Mouse (Mus musculus) spleen, adult 2 months (tissue): Measurements from ENCODE around the gene Tbx21. TPM values are rescaled to one million over a fixed set of nuclear protein-coding genes. Genes with fewer than 3 reads are reported as not detected.
A peak's percentile ranks its signal among the peaks of the same experiment; 100 is the strongest.

Experiments
- DNase-seq, 2 experiments: peaks; one replicate each; pipeline versions ENCODE4 v3.0.0 to v3.0.0-alpha.2; 2012 to 2021; ENCODE audit warnings: low spot score in 2 of 2, low read depth in 1 of 2
- H3K27ac ChIP-seq: fragments of 200-500 bp; 2 replicates; pipeline ENCODE4 v1.5.1; 2012; ENCODE audit warnings: low read length, inconsistent platforms; ENCODE audit not compliant: insufficient read depth
- H3K27me3 ChIP-seq: fragments of 200-500 bp; 2 replicates; pipeline ENCODE4 v1.6.1; 2012; ENCODE audit warnings: mild to moderate bottlenecking, moderate library complexity, low read length, inconsistent platforms; ENCODE audit not compliant: control insufficient read depth, insufficient read depth
- H3K36me3 ChIP-seq: fragments of 200-500 bp; 2 replicates; pipeline ENCODE4 v1.6.1; 2012; ENCODE audit warnings: mild to moderate bottlenecking, low read length, inconsistent platforms; ENCODE audit not compliant: control insufficient read depth, insufficient read depth
- H3K4me1 ChIP-seq: fragments of 200-500 bp; 2 replicates; pipeline ENCODE4 v1.6.1; 2011; ENCODE audit warnings: inconsistent platforms; ENCODE audit not compliant: control insufficient read depth, insufficient read depth, insufficient read length
- H3K4me3 ChIP-seq: fragments of 200-500 bp; 2 replicates; pipeline ENCODE4 v1.5.1; 2011; ENCODE audit warnings: mild to moderate bottlenecking, inconsistent platforms; ENCODE audit not compliant: insufficient read depth, insufficient read length; ENCODE audit errors: extremely low read depth
- CTCF ChIP-seq: fragments of 200-500 bp; IDR thresholded peaks from 2 replicates; pipeline ENCODE4 v1.5.1; 2011; ENCODE audit warnings: mild to moderate bottlenecking, inconsistent platforms; ENCODE audit not compliant: insufficient read depth, insufficient read length, insufficient replicate concordance; ENCODE audit errors: extremely low read depth
- POLR2A ChIP-seq: fragments of 200-500 bp; IDR thresholded peaks from 2 replicates; pipeline ENCODE4 v1.6.1; 2011; ENCODE audit warnings: low read depth, low read length, inconsistent platforms
- WGBS: fragments of 180-500 bp; shearing (Covaris S2); methylation state at CpG from one replicate; pipeline ENCODE4 v1.1.7; 2018; 5-methylcytosine and 5-hydroxymethylcytosine counted together
- polyA plus RNA-seq: library from polyadenylated mRNA; depleted of rRNA; stranded (reverse); fragments of >200 nt; gene quantifications from 2 replicates; pipeline ENCODE4 v1.2.3, GENCODE M21; 2012

Gene Tbx21
- polyA plus RNA-seq, 1 experiment: 10.9 TPM

GRCm38 (mm10) chr11:97133270-97133669 is 18.1 kb upstream of the Tbx21 start:
- TF ChIP-seq CTCF: no peak
- TF ChIP-seq POLR2A: 0 out of 2 replicates have a peak, but pooled peaks have one; percentile 9
- no peak overlapping the region for H3K4me3 ChIP-seq
- H3K4me1 ChIP-seq: peaks cover 22% of the 10 kb centered on the region; the same call in 1 of the 2 replicates
- H3K27me3 ChIP-seq: no peaks in the 10 kb centered on the region
- peak overlapping the region; percentile 54 for H3K27ac ChIP-seq
- WGBS: 44% methylated on average over 5 of the region's 5 CpGs
- H3K36me3 ChIP-seq: no peaks in the 10 kb centered on the region
- peak in 1 of 2 experiments; percentile 43 for DNase-seq

GRCm38 (mm10) chr11:97132185-97132584 is 17.1 kb upstream of the Tbx21 start:
- H3K27ac ChIP-seq: peak overlapping the region; percentile 31; the same call in 1 of the 2 replicates
- H3K4me3 ChIP-seq: no peak overlapping the region
- H3K4me1 ChIP-seq: peaks cover 22% of the 10 kb centered on the region; the same call in 1 of the 2 replicates
- no peak for DNase-seq
- no peaks in the 10 kb centered on the region for H3K27me3 ChIP-seq
- 65% methylated on average over 6 of the region's 6 CpGs for WGBS
- H3K36me3 ChIP-seq: no peaks in the 10 kb centered on the region
- no peak for TF ChIP-seq CTCF
- no peak for TF ChIP-seq POLR2A

- no peak for DNase-seq
- 54% methylated on average over 2 of the region's 2 CpGs for WGBS
- no peak for TF ChIP-seq CTCF
- TF ChIP-seq POLR2A: no peak
- Histone ChIP-seq H3K4me1 (peaks cover 22% of the 10 kb centered on the region; the same call in 1 of the 2 replicates), H3K36me3 (no peaks in the 10 kb centered on the region), H3K27me3 (no peaks in the 10 kb centered on the region), H3K4me3 (no peak overlapping the region), H3K27ac (no peak overlapping the region; the same call in 1 of the 2 replicates)
These were observed 16.6 kb upstream of the Tbx21 start for GRCm38 (mm10) chr11:97131683-97132082.

GRCm38 (mm10) chr11:97130318-97130717 is 15.2 kb upstream of the Tbx21 start:
- DNase-seq: no peak
- H3K4me3 ChIP-seq: no peak overlapping the region
- 65% methylated on average over 7 of the region's 7 CpGs for WGBS
- no peaks in the 10 kb centered on the region for H3K27me3 ChIP-seq
- no peaks in the 10 kb centered on the region for H3K36me3 ChIP-seq
- TF ChIP-seq CTCF (no peak), POLR2A (no peak)
- H3K4me1 ChIP-seq: peaks cover 22% of the 10 kb centered on the region; the same call in 1 of the 2 replicates
- H3K27ac ChIP-seq: no peak overlapping the region

- Histone ChIP-seq H3K36me3 (no peaks in the 10 kb centered on the region), H3K4me1 (peaks cover 18% of the 10 kb centered on the region; the same call in 1 of the 2 replicates), H3K4me3 (no peak overlapping the region), H3K27ac (no peak overlapping the region), H3K27me3 (no peaks in the 10 kb centered on the region)
- no peak for DNase-seq
- TF ChIP-seq POLR2A: no peak
- no peak for TF ChIP-seq CTCF
- WGBS: 27% methylated on average over 3 of the region's 3 CpGs
These were observed 13.8 kb upstream of the Tbx21 start for GRCm38 (mm10) chr11:97128956-97129355.

- TF ChIP-seq CTCF (no peak), POLR2A (no peak)
- WGBS: 42% methylated on average over 19 of the region's 19 CpGs
- DNase-seq: no peak
- no peaks in the 10 kb centered on the region for H3K27me3 ChIP-seq
- peaks cover 9% of the 10 kb centered on the region; the same call in 1 of the 2 replicates for H3K4me1 ChIP-seq
- H3K27ac ChIP-seq: peak overlapping the region; percentile 65
- no peaks in the 10 kb centered on the region for H3K36me3 ChIP-seq
- H3K4me3 ChIP-seq: peak overlapping the region; percentile 53
These were observed 12.5 kb upstream of the Tbx21 start for GRCm38 (mm10) chr11:97127470-97128223.

GRCm38 (mm10) chr11:97126645-97127468 is 11.7 kb upstream of the Tbx21 start:
- 4% methylated on average over 32 of the region's 32 CpGs for WGBS
- Histone ChIP-seq H3K4me1 (peaks cover 5% of the 10 kb centered on the region; the same call in 1 of the 2 replicates), H3K36me3 (no peaks in the 10 kb centered on the region), H3K27ac (peak overlapping the region; percentile 65), H3K4me3 (peak overlapping the region; percentile 53), H3K27me3 (no peaks in the 10 kb centered on the region)
- DNase-seq: peak; percentile 67 to 77
- TF ChIP-seq CTCF: no peak
- TF ChIP-seq POLR2A: peak; percentile 56
